ENCODE assay signal across 10 mouse cellular contexts in the genomic region with DNA sequence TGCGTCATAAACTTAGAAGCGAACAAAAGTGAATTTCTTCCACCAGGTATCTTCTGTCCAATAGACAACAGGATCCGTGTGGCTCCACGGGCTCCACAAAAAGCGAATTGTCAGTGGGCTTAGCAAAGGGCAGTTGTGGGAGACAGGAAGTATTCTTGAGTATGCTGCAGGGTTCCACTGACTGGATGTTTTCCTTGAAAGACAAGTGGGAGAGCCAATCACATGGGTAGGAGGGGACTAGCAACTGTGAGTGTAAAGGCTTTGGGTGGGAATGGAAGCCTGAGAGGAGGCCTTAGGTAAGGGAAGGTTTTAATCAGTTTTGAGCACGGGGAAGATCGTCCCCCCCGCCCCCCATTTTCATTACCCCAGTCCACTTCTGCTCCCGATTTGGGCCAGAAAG. TPM values are rescaled to one million over a fixed set of nuclear protein-coding genes. Genes with fewer than 3 reads are reported as not detected.
A peak's percentile ranks its signal among the peaks of the same experiment; 100 is the strongest.
DNase-seq lines count a peak whose midpoint lies in the region; ATAC-seq and TF ChIP-seq lines count a peak whose summit lies in the region.
"Had no signal": no experiment of that assay in that cellular context is flagged by ENCODE, and none has a peak within 500 bp of the region (broad histone marks: within the 10 kb centered on the region; RNA-seq: fewer than 3 reads in every experiment).

No protein-coding gene starts in this region.

- 65% methylated on average over 9 of the region's 9 CpGs for WGBS in heart, embryonic 11.5 days (ENCODE audit: insufficient replicate concordance)
- 58% methylated on average over 9 of the region's 9 CpGs for WGBS in embryonic facial prominence, embryonic 14.5 days
- 67% methylated on average over 9 of the region's 9 CpGs for WGBS in liver, embryonic 11.5 days

- no peak for TF ChIP-seq RAD21 in CH12.LX (IDR thresholded peaks at IDR 0.05; ENCODE audit: low read depth, low read length)

- no peak for TF ChIP-seq POLR2A in CH12.LX (IDR thresholded peaks at IDR 0.05; ENCODE audit: low read depth, low read length)

- H3K79me2 ChIP-seq in CH12.LX (replicated peaks; ENCODE audit: control insufficient read depth, extremely low read depth, insufficient read depth, poor library complexity, severe bottlenecking), result no peaks in the 10 kb centered on the region

- DNase-seq in heart, adult 8-10 months (ENCODE audit: low spot score), result no peak
- DNase-seq in CH12.LX (ENCODE audit: extremely low read depth), result peak; percentile 29
- peak; percentile 83 for DNase-seq in embryonic facial prominence, embryonic 14.5 days (ENCODE audit: low spot score)
- DNase-seq in kidney, postnatal 25 days, result peak; percentile 40 to 53
- peak; percentile 56 for DNase-seq in testis, postnatal 10 days (ENCODE audit: low spot score)
- DNase-seq in left cerebral cortex, adult 2 months (ENCODE audit: extremely low spot score in 1 of 2, low spot score in 2 of 2), result no peak
- no peak for DNase-seq in liver, embryonic 11.5 days (ENCODE audit: low spot score)

- no peaks in the 10 kb centered on the region for H3K9me3 ChIP-seq in heart, embryonic 11.5 days (replicated peaks; ENCODE audit: control insufficient read depth, low read length)
- H3K9me3 ChIP-seq in CH12.LX (replicated peaks; ENCODE audit: low read length), result peaks cover 2% of the 10 kb centered on the region
- no peaks in the 10 kb centered on the region for H3K9me3 ChIP-seq in embryonic facial prominence, embryonic 14.5 days (ENCODE audit: control insufficient read depth, low read length)
- no peaks in the 10 kb centered on the region for H3K9me3 ChIP-seq in liver, embryonic 11.5 days (ENCODE audit: control insufficient read depth, low read length)

- no peaks in the 10 kb centered on the region for H3K36me3 ChIP-seq in heart, embryonic 11.5 days (ENCODE audit: control insufficient read depth, insufficient read depth, low read length)
- H3K36me3 ChIP-seq in CH12.LX (replicated peaks in 1 of 2; ENCODE audit: control insufficient read depth in 1 of 2, insufficient read depth in 1 of 2, low read length in 1 of 2), result no peaks in the 10 kb centered on the region
- H3K36me3 ChIP-seq in embryonic facial prominence, embryonic 14.5 days (ENCODE audit: control insufficient read depth, insufficient read depth, low read length), result no peaks in the 10 kb centered on the region
- no peaks in the 10 kb centered on the region for H3K36me3 ChIP-seq in liver, embryonic 11.5 days (ENCODE audit: control insufficient read depth, insufficient read depth, low read length)

- TF ChIP-seq EP300 in CH12.LX (IDR thresholded peaks at IDR 0.05; ENCODE audit: low read length), result no peak

- H3K27me3 ChIP-seq in heart, embryonic 11.5 days (ENCODE audit: control insufficient read depth, insufficient read depth, low read length), result no peaks in the 10 kb centered on the region
- peaks cover 4% of the 10 kb centered on the region for H3K27me3 ChIP-seq in CH12.LX (replicated peaks)
- H3K27me3 ChIP-seq in embryonic facial prominence, embryonic 14.5 days (replicated peaks; ENCODE audit: control insufficient read depth, insufficient read depth, low read length), result no peaks in the 10 kb centered on the region
- H3K27me3 ChIP-seq in liver, embryonic 11.5 days (replicated peaks; ENCODE audit: control insufficient read depth, insufficient read depth, low read length), result no peaks in the 10 kb centered on the region

- dilution Hi-C loops in CH12.LX (cut with MboI; ENCODE audit: extremely low pct_ligation_motif_present, extremely low pct_unique_long_range_greater_than_20kb, low sequenced_read_pairs), result no loop called here

- H3K9ac ChIP-seq in heart, embryonic 11.5 days (ENCODE audit: low read depth, low read length), result no peak overlapping the region
- H3K9ac ChIP-seq in CH12.LX (ENCODE audit: insufficient read depth, low read depth), result no peak overlapping the region
- H3K9ac ChIP-seq in embryonic facial prominence, embryonic 14.5 days (ENCODE audit: low read depth, low read length), result peak overlapping the region; percentile 30; the same call in 1 of the 2 replicates
- H3K9ac ChIP-seq in liver, embryonic 11.5 days (ENCODE audit: low read depth, low read length), result no peak overlapping the region

- no peaks in the 10 kb centered on the region for H3K4me1 ChIP-seq in heart, embryonic 11.5 days (ENCODE audit: control insufficient read depth, insufficient read depth, low read length)
- H3K4me1 ChIP-seq in CH12.LX (ENCODE audit: control insufficient read depth in 1 of 2, insufficient read depth in 2 of 2), result peaks cover 5 to 20% of the 10 kb centered on the region in 2 experiments; a peak in 2 of 4 replicates
- no peaks in the 10 kb centered on the region for H3K4me1 ChIP-seq in embryonic facial prominence, embryonic 14.5 days (ENCODE audit: control insufficient read depth, insufficient read depth, low read length)
- no peaks in the 10 kb centered on the region for H3K4me1 ChIP-seq in liver, embryonic 11.5 days (replicated peaks; ENCODE audit: control insufficient read depth, insufficient read depth, low read length)

- H3K4me2 ChIP-seq in heart, embryonic 11.5 days, result no peak overlapping the region
- no peak overlapping the region for H3K4me2 ChIP-seq in CH12.LX (ENCODE audit: insufficient read depth, low read depth, poor library complexity, severe bottlenecking)
- peak overlapping the region; percentile 31; the same call in 1 of the 2 replicates for H3K4me2 ChIP-seq in embryonic facial prominence, embryonic 14.5 days (ENCODE audit: low read depth, low read length)
- H3K4me2 ChIP-seq in liver, embryonic 11.5 days, result no peak overlapping the region

- H3K27ac ChIP-seq in heart, embryonic 11.5 days (ENCODE audit: low read depth, low read length), result no peak overlapping the region
- no peak overlapping the region for H3K27ac ChIP-seq in CH12.LX (ENCODE audit: insufficient read depth, low read depth)
- no peak overlapping the region for H3K27ac ChIP-seq in embryonic facial prominence, embryonic 14.5 days (replicated peaks; ENCODE audit: low read depth, low read length)
- H3K27ac ChIP-seq in left cerebral cortex, adult 2 months, result no peak overlapping the region
- no peak overlapping the region for H3K27ac ChIP-seq in liver, embryonic 11.5 days (ENCODE audit: low read depth, low read length)

- intact Hi-C loops in left cerebral cortex, adult 2 months (cut with DNase I), result no loop called here

- ATAC-seq in heart, embryonic 11.5 days (replicated peaks; ENCODE audit: insufficient number of reproducible peaks, low FRiP score, low TSS enrichment), result peak; percentile 57; the same call in 1 of the 2 replicates
- ATAC-seq in embryonic facial prominence, embryonic 14.5 days (ENCODE audit: low read depth), result peak; percentile 76; the same call in 1 of the 2 replicates
- ATAC-seq in liver, embryonic 11.5 days (replicated peaks; ENCODE audit: low FRiP score), result no peak

- TF ChIP-seq CTCF in CH12.LX (conservative IDR thresholded peaks at IDR 0.05 in 1 of 2, IDR thresholded peaks at IDR 0.05 in 1 of 2; ENCODE audit: low read depth in 2 of 2, low read length in 2 of 2), result no peak
- TF ChIP-seq CTCF in left cerebral cortex, adult 2 months (IDR thresholded peaks at IDR 0.05), result no peak

- no peak overlapping the region for H3K4me3 ChIP-seq in heart, embryonic 11.5 days (ENCODE audit: low read depth, low read length)
- no peak overlapping the region for H3K4me3 ChIP-seq in CH12.LX (replicated peaks in 1 of 3; ENCODE audit: low read depth in 2 of 3, low read length in 2 of 3, poor library complexity in 1 of 3)
- no peak overlapping the region for H3K4me3 ChIP-seq in embryonic facial prominence, embryonic 14.5 days (ENCODE audit: low read depth, low read length)
- no peak overlapping the region for H3K4me3 ChIP-seq in left cerebral cortex, adult 2 months
- H3K4me3 ChIP-seq in liver, embryonic 11.5 days (ENCODE audit: low read depth, low read length), result no peak overlapping the region

- in situ Hi-C loops in CH12.LX (cut with MboI; ENCODE audit: low pct_ligation_motif_present, low pct_unique_long_range_greater_than_20kb, low sequenced_read_pairs), result loop anchor here (5.0 kb wide), 1 partner anchor 40 kb away; no protein-coding TSS in a partner anchor

TF ChIP-seq in CH12.LX, 34 proteins besides CTCF, POLR2A, EP300 and RAD21:
- TF ChIP-seq MXI1 (IDR thresholded peaks at IDR 0.05; ENCODE audit: low read depth, low read length), result no peak
TF ChIP-seq in CH12.LX: peak in this region for 0.

RNA-seq across cellular contexts. Expression of gene Mfap5, which starts 16.9 kb away (rescaled TPM):
- 5.4 and 5.9 TPM in 2 replicates for polyA plus RNA-seq in heart, embryonic 11.5 days (2014; fragmentation: Nextera tagmentation; extraction: Ambion mirVana)
- total RNA-seq in heart, adult 8-10 months (2022), result 10 to 100 TPM; 15.7 to 18.2 (median 18.0) TPM
- total RNA-seq in CH12.LX (2012; rRNA removed) (0.13 and 0.42 TPM in 2 replicates), CH12.LX (2014; rRNA removed) (0.15 TPM in 1 of 2 replicates, not detected in the other)
- 0.16 TPM in 1 of 2 replicates, not detected in the other for polyA plus RNA-seq in CH12.LX (2012; ENCODE audit: insufficient read length, low read depth)
- polyA plus RNA-seq in embryonic facial prominence, embryonic 14.5 days (2014; fragmentation: Nextera tagmentation; extraction: Ambion mirVana), result 70.7 and 98.8 TPM in 2 replicates
- under 1 TPM; 0.33 to 0.63 TPM for total RNA-seq in left cerebral cortex, adult 2 months (2021)
- polyA plus RNA-seq in liver, embryonic 11.5 days (2014; fragmentation: Nextera tagmentation; extraction: Ambion mirVana), result 0.67 and 0.96 TPM in 2 replicates
- total RNA-seq: layer of hippocampus, adult 18-20 months had no signal

RNA-seq across cellular contexts. Expression of gene Rimklb, which starts 24.0 kb away (rescaled TPM):
- 8.7 and 10.9 TPM in 2 replicates for polyA plus RNA-seq in heart, embryonic 11.5 days (2014; fragmentation: Nextera tagmentation; extraction: Ambion mirVana)
- under 1 TPM in 1 of 4 experiments, not detected in 3; 0.23 TPM for total RNA-seq in heart, adult 8-10 months (2022)
- not detected in 2 replicates for total RNA-seq in CH12.LX (2012; rRNA removed)
- not detected in 2 replicates for total RNA-seq in CH12.LX (2014; rRNA removed)
- not detected in 2 replicates for polyA plus RNA-seq in CH12.LX (2012; ENCODE audit: insufficient read length, low read depth)
- polyA plus RNA-seq in embryonic facial prominence, embryonic 14.5 days (2014; fragmentation: Nextera tagmentation; extraction: Ambion mirVana), result 10.5 and 15.9 TPM in 2 replicates
- total RNA-seq in left cerebral cortex, adult 2 months (2021), result 10 to 100 TPM; 80.3 to 80.6 TPM
- polyA plus RNA-seq in liver, embryonic 11.5 days (2014; fragmentation: Nextera tagmentation; extraction: Ambion mirVana), result 7.7 and 8.1 TPM in 2 replicates
- polyA plus RNA-seq: small intestine, adult 2 months had no signal

RNA-seq across cellular contexts. Expression of gene Aicda, which starts 31.0 kb away (rescaled TPM):
- 0.16 TPM in 1 of 2 replicates, not detected in the other for polyA plus RNA-seq in heart, embryonic 11.5 days (2014; fragmentation: Nextera tagmentation; extraction: Ambion mirVana)
- total RNA-seq in heart, adult 8-10 months (2022), result not detected
- total RNA-seq in CH12.LX (2012; rRNA removed) (5.4 and 6.4 TPM in 2 replicates), CH12.LX (2014; rRNA removed) (41.1 TPM in 2 replicates)
- polyA plus RNA-seq in CH12.LX (2012; ENCODE audit: insufficient read length, low read depth), result 33.3 and 36.6 TPM in 2 replicates
- polyA plus RNA-seq in embryonic facial prominence, embryonic 14.5 days (2014; fragmentation: Nextera tagmentation; extraction: Ambion mirVana), result 0.13 and 0.16 TPM in 2 replicates
- total RNA-seq in left cerebral cortex, adult 2 months (2021), result not detected
- 0.18 TPM in 1 of 2 replicates, not detected in the other for polyA plus RNA-seq in liver, embryonic 11.5 days (2014; fragmentation: Nextera tagmentation; extraction: Ambion mirVana)
- total RNA-seq: layer of hippocampus, adult 18-20 months had no signal

Comparison
In these comparisons a context has a peak if more than half of its experiments do, and no peak if none do; other contexts are left out.
1. DNase-seq: peak in CH12.LX (single experiment), embryonic facial prominence, embryonic 14.5 days (single experiment), kidney, postnatal 25 days (2 of 2) and testis, postnatal 10 days (single experiment); none in heart, adult 8-10 months (single experiment), left cerebral cortex, adult 2 months (0 of 2) and liver, embryonic 11.5 days (single experiment).
2. RNA of gene Mfap5, which starts 16.9 kb away (polyA plus RNA-seq): 70.7 to 98.8 TPM in embryonic facial prominence, embryonic 14.5 days; 5.4 to 5.9 TPM in heart, embryonic 11.5 days, 0.67 to 0.96 TPM in liver, embryonic 11.5 days and 0.16 TPM in CH12.LX; every median in the first group is over 10 times any median in the second.
3. RNA of gene Aicda, which starts 31.0 kb away (polyA plus RNA-seq): 33.3 to 36.6 TPM in CH12.LX; 0.18 TPM in liver, embryonic 11.5 days, 0.16 TPM in heart, embryonic 11.5 days and 0.13 to 0.16 TPM in embryonic facial prominence, embryonic 14.5 days; every median in the first group is over 10 times any median in the second.